Mouse (Mus musculus) brain, embryonic 14.5 days (tissue): ENCODE measurements around the gene Mapk9.

Experiments used
- CTCF ChIP-seq: fragments of 200-500 bp; IDR thresholded peaks from 2 replicates; pipeline ENCODE4 v1.5.1; 2012; ENCODE audit warnings: inconsistent platforms, mild to moderate bottlenecking, moderate library complexity, borderline replicate concordance; ENCODE audit not compliant: insufficient read depth, insufficient read length; ENCODE audit errors: extremely low read depth
- POLR2A ChIP-seq: fragments of 200-500 bp; IDR thresholded peaks from 2 replicates; pipeline ENCODE4 v1.6.1; 2012; ENCODE audit warnings: mild to moderate bottlenecking, inconsistent platforms, borderline replicate concordance; ENCODE audit not compliant: poor library complexity, insufficient read depth, insufficient read length, severe bottlenecking; ENCODE audit errors: extremely low read depth

- no peak for TF ChIP-seq CTCF
- no peak for TF ChIP-seq POLR2A
Measured at GRCm38 (mm10) chr11:49919304-49919703, 72.8 kb downstream of the Mapk9 start.
